Mouse (Mus musculus) olfactory bulb, adult 2 months (tissue): Measurements from ENCODE around the gene Abraxas2.

Experiments used
- CTCF ChIP-seq: fragments of 200-500 bp; IDR thresholded peaks from 2 replicates; pipeline ENCODE4 v1.5.1; 2012; ENCODE audit warnings: low read depth, mild to moderate bottlenecking, low read length, moderate library complexity; ENCODE audit not compliant: insufficient read depth
- POLR2A ChIP-seq: fragments of 200-500 bp; IDR thresholded peaks from 2 replicates; pipeline ENCODE4 v1.6.1; 2012; ENCODE audit warnings: mild to moderate bottlenecking, low read depth, low read length, moderate library complexity; ENCODE audit not compliant: insufficient read depth

- TF ChIP-seq POLR2A = no peak
- no peak for TF ChIP-seq CTCF
Observed at GRCm38 (mm10) chr7:132853946-132854345, 5.1 kb upstream of the Abraxas2 start.
